Mouse (Mus musculus) bone marrow macrophage, adult 2 months (primary cell): ENCODE data around the gene Cpa2.

Experiments
- CTCF ChIP-seq: IDR thresholded peaks from 2 replicates; pipeline ENCODE4 v1.5.1; 2012; ENCODE audit warnings: low read depth, mild to moderate bottlenecking, low read length, moderate library complexity
- POLR2A ChIP-seq: IDR thresholded peaks from 2 replicates; pipeline ENCODE4 v1.6.1; 2012; ENCODE audit warnings: mild to moderate bottlenecking, low read depth, low read length, borderline replicate concordance

DNA sequence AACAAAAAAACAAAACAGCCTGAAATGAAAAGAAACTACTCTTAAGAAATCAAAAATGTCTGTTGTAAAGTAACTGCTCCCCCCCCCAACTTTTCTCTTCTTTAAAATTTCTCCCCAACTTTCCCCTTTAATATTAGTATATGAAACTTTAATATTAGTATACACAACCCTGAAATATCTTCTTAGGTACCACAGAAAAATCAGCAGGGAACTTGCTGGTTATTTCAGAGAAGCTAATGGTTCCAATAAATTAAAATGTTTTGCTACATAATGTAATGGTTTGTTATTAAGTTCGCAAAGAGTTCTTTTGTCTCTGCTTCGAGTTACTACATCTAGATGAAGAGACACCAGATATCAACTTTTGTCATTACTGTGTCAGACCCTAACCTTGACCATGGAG, 32.6 kb upstream of the Cpa2 start:
- TF ChIP-seq CTCF (no peak), POLR2A (no peak)
